Mouse (Mus musculus) colon, adult 2 months (tissue): ENCODE measurements around the gene Mum1l1. TPM values are rescaled to one million over a fixed set of nuclear protein-coding genes. Genes with fewer than 3 reads are reported as not detected.

Source experiments
- polyA plus RNA-seq: library from polyadenylated mRNA; depleted of rRNA; stranded (reverse); fragments of >200 nt; gene quantifications from 2 replicates; pipeline ENCODE4 v1.2.3, GENCODE M21; 2012; rRNA removed

The Mum1l1 gene
- not detected in 2 replicates for polyA plus RNA-seq

DNA sequence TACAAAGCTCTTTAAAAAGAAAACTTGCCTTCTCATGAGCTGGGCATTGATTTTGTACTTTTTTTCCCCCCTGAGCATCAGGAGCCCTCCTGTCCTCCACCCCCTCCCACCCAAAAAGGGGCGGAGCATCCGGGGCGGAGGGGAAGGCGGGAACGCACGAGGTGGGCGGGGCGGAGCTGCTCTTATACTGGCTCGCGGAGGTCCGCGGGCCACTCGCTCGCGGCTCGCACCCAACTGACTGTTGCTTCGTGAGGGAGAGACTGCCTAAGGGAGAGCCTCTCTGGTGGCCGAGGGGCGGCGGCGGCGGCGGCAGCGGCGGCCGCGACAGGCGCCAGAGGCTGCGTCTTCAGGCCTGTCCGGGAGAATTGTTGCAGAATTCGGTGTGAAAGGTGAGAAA lies at the start of gene Mum1l1:
Mum1l1 (plus strand) TSS at position 214 of the 397 bp plus-strand sequence.

DNA sequence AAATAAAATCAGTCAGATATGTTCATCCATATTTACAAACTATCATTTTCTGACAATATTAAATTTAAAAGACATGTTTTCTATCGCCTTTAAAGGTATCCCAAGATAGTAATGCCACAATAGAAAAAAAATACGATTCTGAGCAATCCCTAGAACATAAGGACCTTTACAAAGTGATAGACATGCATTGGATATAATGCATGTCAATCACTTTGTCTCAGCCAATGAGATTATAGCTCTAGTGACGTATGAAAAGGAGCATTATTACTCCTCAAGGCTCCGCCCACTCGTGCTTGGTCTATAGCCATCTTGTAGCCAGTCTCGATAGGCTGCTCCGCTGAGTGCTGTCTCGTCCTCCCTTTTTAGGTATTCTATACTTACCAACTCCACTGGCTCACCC lies 30.9 kb upstream of the Mum1l1 start, which contains the start of gene 4933428M09Rik:
4933428M09Rik (plus strand) TSS at position 301 of the 400 bp plus-strand sequence.

Other genes with a start within 250 kb of the Mum1l1 start
- not detected in 2 replicates for gene Serpina7, start 124.8 kb upstream of the Mum1l1 start, polyA plus RNA-seq
- gene 4930513O06Rik, start 123.8 kb upstream of the Mum1l1 start, polyA plus RNA-seq = not detected in 2 replicates
- gene 4933428M09Rik, start 30.8 kb upstream of the Mum1l1 start, polyA plus RNA-seq = not detected in 2 replicates
- gene Trap1a, start 123.6 kb downstream of the Mum1l1 start, polyA plus RNA-seq = not detected in 2 replicates